Mouse (Mus musculus) layer of hippocampus, postnatal 14 days (tissue): ENCODE data around the gene Zfp990. TPM values are rescaled to one million over a fixed set of nuclear protein-coding genes. Genes with fewer than 3 reads are reported as not detected.
"Not testable (repeated sequence)": the region's sequence is repeated elsewhere in the genome, so short reads cannot be mapped to it uniquely, and the experiment has no call there.

Experiments used
- DNase-seq, 2 experiments: peaks; one replicate each; pipeline ENCODE4 v3.0.0; 2021 to 2022; ENCODE audit warnings: low spot score in 2 of 2, mixed read lengths in 1 of 2
- total RNA-seq, 2 experiments: library from RNA; stranded (reverse); gene quantifications; 2 replicates each; pipeline ENCODE4 v1.2.3; 2021

Zfp990 gene
- total RNA-seq, 2 experiments from 2014 or later, result 0.41 to 0.48 TPM

DNA sequence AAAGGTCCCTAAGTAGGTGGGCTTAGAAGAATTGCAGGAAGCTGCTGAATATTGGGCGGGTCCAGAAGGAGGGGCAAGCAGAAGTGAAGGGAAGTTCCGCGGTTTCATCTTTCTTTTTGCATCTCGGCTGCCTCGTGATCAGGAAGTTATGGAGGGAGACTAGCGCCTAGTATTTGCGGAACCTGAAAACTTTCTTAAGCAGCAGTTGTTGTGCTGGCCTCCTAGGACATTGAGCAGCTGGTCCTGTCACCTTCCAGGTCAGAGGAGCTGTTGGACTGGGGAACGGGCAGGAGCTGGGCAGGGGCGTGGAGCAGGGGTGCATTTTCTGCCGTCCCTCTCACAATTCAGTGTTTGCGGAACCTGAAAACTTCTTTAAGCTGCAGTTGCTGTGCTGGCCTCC is 74.5 kb downstream of the Zfp990 start, which contains the start of gene Gm13212:
TSS of gene Gm13212 (plus strand) at position 89 of the 400 bp plus-strand sequence.
- DNase-seq, result not testable (repeated sequence)

DNA sequence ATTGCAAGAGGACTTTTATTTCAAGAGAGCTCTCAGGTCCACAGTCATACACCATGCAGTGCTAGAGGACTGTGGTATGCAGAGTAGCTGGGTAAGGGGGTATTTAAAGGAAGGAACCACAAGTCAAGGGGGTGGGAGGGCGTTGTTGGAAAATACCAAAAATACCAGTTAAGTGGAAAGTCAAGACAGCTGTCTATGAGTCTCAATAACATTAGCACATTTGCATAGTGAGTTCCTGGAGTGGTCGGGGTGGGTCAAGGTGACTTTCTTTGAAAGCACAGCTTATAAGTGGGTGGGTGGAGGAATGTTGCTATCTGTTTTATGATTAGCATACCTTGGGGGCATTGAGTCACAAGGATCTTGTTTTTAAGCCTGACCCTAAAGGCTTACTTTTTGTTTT is 75.5 kb downstream of the Zfp990 start:
- DNase-seq, result not testable (repeated sequence)

Other genes with a start within 250 kb of the Zfp990 start
- under 1 TPM; 0.58 to 0.79 TPM for gene Tnfrsf8, start 195.6 kb upstream of the Zfp990 start, total RNA-seq
- under 1 TPM; 0.18 to 0.29 TPM for gene Gm13212, start 74.4 kb downstream of the Zfp990 start, total RNA-seq
- under 1 TPM in 1 of 2 experiments, not detected in 1; 0.21 TPM for gene Zfp980, start 159.9 kb downstream of the Zfp990 start, total RNA-seq